Mouse (Mus musculus): ENCODE measurements at regions not wholly inside any gene's neighbourhood (a gene's known extent, or its start where the extent isn't known, plus 50 kb on each side); places are given as distances from the start of the nearest gene placed in this dataset.
"Not testable (repeated sequence)": the region's sequence is repeated elsewhere in the genome, so short reads cannot be mapped to it uniquely, and the experiment has no call there.

DNA sequence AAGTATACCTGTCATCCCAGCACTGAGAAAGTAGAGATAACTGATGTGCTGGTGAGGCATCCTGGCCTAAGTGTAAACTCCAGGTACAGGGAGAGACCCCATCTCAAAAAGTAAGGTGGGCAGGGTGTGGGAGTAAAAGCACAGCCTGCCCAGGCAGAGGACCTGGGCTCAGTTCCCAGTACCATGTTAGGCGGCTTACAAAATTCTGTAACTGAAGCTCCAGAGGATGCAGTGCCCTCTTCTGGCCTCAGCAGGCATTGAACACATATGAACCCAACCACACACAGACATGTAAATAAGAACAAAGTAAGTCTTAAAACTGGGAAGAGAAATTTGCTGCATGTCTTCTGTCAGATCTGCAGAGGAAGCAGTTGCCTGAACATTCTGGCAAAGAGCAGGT, 125.9 kb upstream of the Dpp6 start:
- no peak for ATAC-seq (ENCODE audit: insufficient read depth)
- DNase-seq, result no peak
- no peaks in the 10 kb centered on the region for H3K4me1 ChIP-seq (ENCODE audit: insufficient read depth)
- no peak overlapping the region for H3K9ac ChIP-seq
- WGBS, result 92% methylated on average over 1 of the region's 1 CpGs
- H3K4me2 ChIP-seq, result no peak overlapping the region
- H3K4me3 ChIP-seq (ENCODE audit: low read depth, low read length), result no peak overlapping the region
- no peaks in the 10 kb centered on the region for H3K36me3 ChIP-seq (ENCODE audit: insufficient read depth)
- H3K27me3 ChIP-seq (ENCODE audit: insufficient read depth, low read length), result no peaks in the 10 kb centered on the region
- no peaks in the 10 kb centered on the region for H3K9me3 ChIP-seq (ENCODE audit: low read depth, low read length)
- no peak overlapping the region for H3K27ac ChIP-seq (ENCODE audit: low read depth)
- no peak for TF ChIP-seq CTCF (IDR thresholded peaks at IDR 0.05; ENCODE audit: low read depth)

- H3K4me2 ChIP-seq, result no peak overlapping the region
- no peak for TF ChIP-seq CTCF (IDR thresholded peaks at IDR 0.05; ENCODE audit: low read depth)
- ATAC-seq (ENCODE audit: insufficient read depth), result no peak
Measured at GRCm38 (mm10) chr5:26692013-26692412, 125.0 kb upstream of the Dpp6 start.

DNA sequence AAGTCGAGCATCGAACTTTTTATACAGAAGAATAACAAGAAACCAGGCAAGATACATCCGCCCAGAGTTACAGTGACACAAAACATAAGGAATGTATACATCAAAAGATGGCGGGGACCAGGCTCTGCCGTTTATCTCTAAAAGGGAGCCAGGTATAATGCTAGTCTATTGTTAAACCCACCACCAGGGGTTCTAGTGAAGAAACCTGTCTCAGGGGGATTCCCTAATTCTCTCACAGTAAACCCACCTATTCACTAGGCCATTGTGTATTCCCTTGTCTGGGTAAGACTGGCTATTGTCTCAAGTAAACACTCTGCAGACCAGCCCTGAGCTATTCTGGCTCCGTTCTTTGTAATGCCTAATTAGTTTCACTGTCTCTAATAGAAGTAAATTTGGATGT, 113.4 kb upstream of the Dpp6 start:
- H3K4me1 ChIP-seq (ENCODE audit: insufficient read depth); H3K4me3 ChIP-seq (ENCODE audit: low read depth, low read length); H3K9ac ChIP-seq; H3K27ac ChIP-seq (ENCODE audit: low read depth); H3K9me3 ChIP-seq (ENCODE audit: low read depth, low read length); H3K4me2 ChIP-seq; H3K36me3 ChIP-seq (ENCODE audit: insufficient read depth); H3K27me3 ChIP-seq (ENCODE audit: insufficient read depth, low read length); ATAC-seq (ENCODE audit: insufficient read depth); DNase-seq: not testable (repeated sequence)
- WGBS, result 72% methylated on average over 6 of the region's 6 CpGs

More at GRCm38 (mm10) chr5:26692013-26692412, 125.0 kb upstream of the Dpp6 start:
- Histone ChIP-seq H3K27ac (ENCODE audit: low read depth) (no peak overlapping the region), H3K27me3 (ENCODE audit: insufficient read depth, low read length) (no peaks in the 10 kb centered on the region), H3K9ac (no peak overlapping the region), H3K4me3 (ENCODE audit: low read depth, low read length) (no peak overlapping the region), H3K36me3 (ENCODE audit: insufficient read depth) (no peaks in the 10 kb centered on the region), H3K4me1 (ENCODE audit: insufficient read depth) (no peaks in the 10 kb centered on the region), H3K9me3 (ENCODE audit: low read depth, low read length) (no peaks in the 10 kb centered on the region)
- WGBS, result 42% methylated on average over 5 of the region's 5 CpGs
- DNase-seq, result no peak

DNA sequence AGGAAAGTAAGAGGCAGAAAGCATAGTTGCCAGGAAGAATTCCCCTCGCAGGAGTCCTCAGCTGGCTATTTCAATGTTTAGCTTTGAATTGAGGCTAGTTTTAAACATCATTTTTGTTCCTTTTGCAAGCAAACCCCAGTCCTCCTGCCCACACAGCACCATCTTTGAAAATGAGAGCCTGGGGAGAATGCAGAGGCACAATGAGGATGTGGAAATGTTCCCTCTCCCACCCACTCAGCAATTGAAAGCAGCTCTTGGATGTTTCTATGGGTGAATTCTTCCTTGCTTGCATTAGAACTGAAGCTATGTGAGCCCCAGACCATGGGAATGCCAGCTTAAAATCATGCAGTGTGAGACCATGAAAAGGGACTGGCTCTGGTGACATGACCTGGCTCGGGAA, 109.3 kb upstream of the Dpp6 start:
- DNase-seq, result no peak
- Histone ChIP-seq H3K27me3 (ENCODE audit: insufficient read depth, low read length) (no peaks in the 10 kb centered on the region), H3K9me3 (ENCODE audit: low read depth, low read length) (no peaks in the 10 kb centered on the region), H3K4me3 (ENCODE audit: low read depth, low read length) (no peak overlapping the region), H3K36me3 (ENCODE audit: insufficient read depth) (no peaks in the 10 kb centered on the region), H3K9ac (no peak overlapping the region), H3K27ac (ENCODE audit: low read depth) (no peak overlapping the region), H3K4me2 (no peak overlapping the region), H3K4me1 (ENCODE audit: insufficient read depth) (no peaks in the 10 kb centered on the region)
- WGBS, result 71% methylated on average over 2 of the region's 2 CpGs
- no peak for TF ChIP-seq CTCF (IDR thresholded peaks at IDR 0.05; ENCODE audit: low read depth)
- no peak for ATAC-seq (ENCODE audit: insufficient read depth)

DNA sequence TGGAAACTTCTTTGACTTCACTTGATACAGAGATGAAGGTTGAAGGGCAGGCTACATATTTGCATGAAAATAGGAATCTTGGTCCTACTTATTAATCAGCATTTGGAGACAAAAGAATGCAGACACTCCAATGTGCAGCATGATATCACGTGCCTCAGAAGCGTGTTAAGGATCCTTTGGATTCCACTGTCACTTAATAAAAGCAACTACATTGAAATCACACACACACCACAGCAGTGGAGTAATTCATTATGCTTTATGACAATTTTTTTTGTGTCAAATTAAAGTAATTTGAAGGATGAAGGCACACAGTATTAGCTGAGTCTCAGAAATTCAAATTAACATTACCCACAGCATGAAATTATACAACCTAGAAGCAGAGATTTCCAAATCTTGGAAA, 92.5 kb upstream of the Dpp6 start:
- TF ChIP-seq CTCF (IDR thresholded peaks at IDR 0.05; ENCODE audit: low read depth), result no peak
- Histone ChIP-seq H3K9ac (no peak overlapping the region), H3K4me1 (ENCODE audit: insufficient read depth) (no peaks in the 10 kb centered on the region), H3K27ac (ENCODE audit: low read depth) (no peak overlapping the region), H3K27me3 (ENCODE audit: insufficient read depth, low read length) (no peaks in the 10 kb centered on the region), H3K4me2 (no peak overlapping the region), H3K4me3 (ENCODE audit: low read depth, low read length) (no peak overlapping the region), H3K9me3 (ENCODE audit: low read depth, low read length) (no peaks in the 10 kb centered on the region), H3K36me3 (ENCODE audit: insufficient read depth) (no peaks in the 10 kb centered on the region)
- WGBS, result 74% methylated on average over 2 of the region's 2 CpGs
- DNase-seq (no peak), ATAC-seq (ENCODE audit: insufficient read depth) (no peak)

- Histone ChIP-seq H3K4me2 (no peak overlapping the region), H3K27me3 (ENCODE audit: insufficient read depth, low read length) (no peaks in the 10 kb centered on the region), H3K4me1 (ENCODE audit: insufficient read depth) (no peaks in the 10 kb centered on the region), H3K9me3 (ENCODE audit: low read depth, low read length) (no peaks in the 10 kb centered on the region), H3K27ac (ENCODE audit: low read depth) (no peak overlapping the region), H3K36me3 (ENCODE audit: insufficient read depth) (no peaks in the 10 kb centered on the region), H3K4me3 (ENCODE audit: low read depth, low read length) (no peak overlapping the region), H3K9ac (no peak overlapping the region)
- 77% methylated on average over 3 of the region's 3 CpGs for WGBS
- DNase-seq (no peak), ATAC-seq (ENCODE audit: insufficient read depth) (no peak)
- no peak for TF ChIP-seq CTCF (IDR thresholded peaks at IDR 0.05; ENCODE audit: low read depth)
Measured at GRCm38 (mm10) chr5:26725953-26726352, 91.0 kb upstream of the Dpp6 start.

- not testable (repeated sequence) for ATAC-seq (ENCODE audit: insufficient read depth)
Measured at GRCm38 (mm10) chr5:26751196-26751595, 65.8 kb upstream of the Dpp6 start.

DNA sequence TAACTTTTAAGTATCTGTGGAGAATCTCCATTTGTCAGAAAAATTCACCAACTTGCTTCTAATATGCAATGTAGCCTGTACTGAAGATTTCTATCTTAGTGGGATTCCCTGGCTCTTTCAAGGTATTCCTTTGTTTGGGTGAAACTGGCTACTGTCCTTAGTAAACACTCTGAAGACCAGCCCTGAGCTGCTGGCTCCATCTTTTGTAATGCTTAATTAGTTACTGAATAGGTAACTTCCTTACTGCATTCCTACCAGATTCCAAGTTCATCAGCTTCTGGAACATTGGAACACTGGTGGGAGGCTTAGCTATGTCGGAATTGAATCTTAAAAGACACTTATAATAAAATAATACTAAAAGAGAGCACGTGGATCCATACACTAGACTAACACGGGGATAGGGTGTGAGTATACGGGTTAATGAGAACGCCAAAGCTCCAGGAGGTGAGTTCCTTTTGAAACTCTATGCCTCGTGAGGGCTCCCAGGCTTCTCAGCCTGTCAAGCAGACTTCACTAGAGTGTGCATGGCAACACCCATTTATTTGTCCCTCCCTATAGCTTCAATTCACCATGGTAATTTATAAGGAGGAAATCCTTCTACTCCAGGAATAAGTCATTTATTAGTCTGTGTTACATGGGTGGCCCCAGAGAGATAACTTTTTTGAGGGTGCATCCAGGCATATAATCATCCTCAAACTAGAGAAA, 65.2 kb upstream of the Dpp6 start:
- not testable (repeated sequence) for DNase-seq; H3K36me3 ChIP-seq (ENCODE audit: insufficient read depth); H3K9ac ChIP-seq; H3K9me3 ChIP-seq (ENCODE audit: low read depth, low read length); H3K4me3 ChIP-seq (ENCODE audit: low read depth, low read length); H3K27me3 ChIP-seq (ENCODE audit: insufficient read depth, low read length); H3K4me2 ChIP-seq; ATAC-seq (ENCODE audit: insufficient read depth); H3K27ac ChIP-seq (ENCODE audit: low read depth); H3K4me1 ChIP-seq (ENCODE audit: insufficient read depth)
- 76% methylated on average over 6 of the region's 6 CpGs for WGBS

More at GRCm38 (mm10) chr5:26751196-26751595, 65.8 kb upstream of the Dpp6 start:
- not testable (repeated sequence) for H3K27me3 ChIP-seq (ENCODE audit: insufficient read depth, low read length); H3K9me3 ChIP-seq (ENCODE audit: low read depth, low read length); H3K4me3 ChIP-seq (ENCODE audit: low read depth, low read length); H3K4me2 ChIP-seq; H3K36me3 ChIP-seq (ENCODE audit: insufficient read depth); DNase-seq; H3K9ac ChIP-seq; H3K27ac ChIP-seq (ENCODE audit: low read depth); H3K4me1 ChIP-seq (ENCODE audit: insufficient read depth)
- WGBS, result 82% methylated on average over 6 of the region's 6 CpGs

DNA sequence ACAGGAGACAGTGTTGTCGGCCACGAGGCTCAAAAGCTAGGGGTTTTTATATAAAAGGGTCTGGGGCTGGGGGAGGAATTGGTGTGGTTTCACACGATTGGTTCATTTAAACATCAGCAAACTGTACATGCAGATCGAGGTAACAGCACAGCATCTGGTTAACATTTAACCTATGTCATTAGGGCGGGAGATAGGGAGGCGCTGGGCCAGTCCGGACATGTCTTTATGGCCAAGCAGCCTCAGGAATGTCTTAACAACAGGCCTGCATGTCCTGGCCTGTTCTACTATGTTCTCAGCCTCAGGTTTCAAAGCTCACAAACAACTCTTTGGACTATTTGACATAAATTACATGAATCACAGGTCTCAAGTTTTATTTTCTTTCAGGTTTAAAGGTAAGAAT, 62.9 kb upstream of the Dpp6 start:
- not testable (repeated sequence) for H3K27me3 ChIP-seq (ENCODE audit: insufficient read depth, low read length); H3K4me3 ChIP-seq (ENCODE audit: low read depth, low read length); H3K4me1 ChIP-seq (ENCODE audit: insufficient read depth); H3K9me3 ChIP-seq (ENCODE audit: low read depth, low read length); H3K4me2 ChIP-seq; H3K36me3 ChIP-seq (ENCODE audit: insufficient read depth); DNase-seq; H3K27ac ChIP-seq (ENCODE audit: low read depth); ATAC-seq (ENCODE audit: insufficient read depth); H3K9ac ChIP-seq
- 61% methylated on average over 7 of the region's 7 CpGs for WGBS

All from lung, embryonic 14.5 days (tissue).